Mouse (Mus musculus) G1E (cell line): ENCODE measurements around the gene Fam43b.

Source experiments
- CTCF ChIP-seq: IDR thresholded peaks from 2 replicates; pipeline ENCODE4 v1.5.1; 2012; ENCODE audit warnings: low read depth, low read length, inconsistent platforms, mixed read lengths
- GATA1 ChIP-seq: IDR thresholded peaks from 2 replicates; pipeline ENCODE4 v1.6.1; 2012; ENCODE audit warnings: borderline replicate concordance, low read length, inconsistent platforms, mixed read lengths
- POLR2AphosphoS5 ChIP-seq: IDR thresholded peaks from 2 replicates; pipeline ENCODE4 v1.6.1; 2012; ENCODE audit warnings: low read depth, low read length, inconsistent platforms; ENCODE audit not compliant: insufficient replicate concordance

- TF ChIP-seq GATA1 (no peak), CTCF (no peak), POLR2AphosphoS5 (no peak)
Measured at GRCm38 (mm10) chr4:138379091-138379840, 17.1 kb downstream of the Fam43b start.
